Mouse (Mus musculus): ENCODE data around the gene Spic. TPM values are rescaled to one million over a fixed set of nuclear protein-coding genes. Genes with fewer than 3 reads are reported as not detected.
"Not testable (repeated sequence)": the region's sequence is repeated elsewhere in the genome, so short reads cannot be mapped to it uniquely, and the experiment has no call there.

Gene Spic
- polyA plus RNA-seq, 1 experiment from 2014 or later = 0.26 TPM

DNA sequence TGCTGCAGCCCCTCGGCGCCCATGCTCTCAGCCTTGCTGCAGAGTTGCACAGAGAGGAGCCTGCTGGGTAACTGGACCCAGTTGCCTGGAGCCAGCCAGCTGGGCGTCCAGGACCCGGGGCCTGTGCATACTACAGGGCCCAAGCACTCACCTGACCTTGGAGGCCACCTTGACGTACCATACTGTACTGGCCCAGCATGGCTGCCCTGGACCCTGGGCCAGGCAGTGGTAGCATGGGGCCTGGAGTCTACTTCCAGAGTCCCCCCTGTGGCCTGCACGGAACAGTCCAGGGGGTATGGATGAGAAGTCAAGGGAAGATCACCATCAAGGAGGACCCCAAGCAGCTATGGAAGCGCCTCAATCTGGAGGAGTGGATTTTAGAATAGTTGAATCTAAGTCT lies 12.0 kb downstream of the Spic start:
- no peaks in the 10 kb centered on the region for H3K27me3 ChIP-seq (ENCODE audit: control insufficient read depth, insufficient read depth, low read length)
- no peaks in the 10 kb centered on the region for H3K36me3 ChIP-seq (ENCODE audit: control insufficient read depth, insufficient read depth, low read length)
- no peak overlapping the region for H3K4me2 ChIP-seq (replicated peaks; ENCODE audit: low read depth, low read length)
- H3K27ac ChIP-seq (ENCODE audit: low read length) = no peak overlapping the region
- no peaks in the 10 kb centered on the region for H3K4me1 ChIP-seq (ENCODE audit: control insufficient read depth, insufficient read depth, low read length)
- no peak overlapping the region for H3K9ac ChIP-seq (replicated peaks; ENCODE audit: low read depth, low read length)
- H3K4me3 ChIP-seq (ENCODE audit: low read depth, low read length) = no peak overlapping the region
- 90% methylated on average over 7 of the region's 7 CpGs for WGBS
- ATAC-seq (ENCODE audit: insufficient number of reproducible peaks, insufficient read depth, low FRiP score, low read depth) = no peak
- no peaks in the 10 kb centered on the region for H3K9me3 ChIP-seq (ENCODE audit: control insufficient read depth, low read depth, low read length)

DNA sequence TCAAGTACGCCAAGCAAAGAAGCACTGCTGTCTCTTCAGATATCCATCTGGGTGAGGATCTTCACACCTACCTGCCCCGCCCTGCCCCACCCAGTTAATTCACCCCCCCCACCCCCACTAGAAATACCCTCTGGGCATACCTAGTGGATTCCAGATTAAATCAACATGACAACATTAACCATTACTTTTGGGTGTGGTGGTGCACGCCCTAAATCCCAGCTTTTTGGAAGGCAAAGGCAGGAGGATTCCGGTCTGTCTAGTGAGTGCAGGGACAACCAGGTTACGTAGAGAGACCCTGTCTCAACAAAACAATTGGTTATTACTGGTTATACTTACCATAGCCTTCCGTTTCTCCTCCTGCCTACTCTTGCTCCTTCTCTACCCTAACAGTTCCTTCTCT lies 12.7 kb downstream of the Spic start:
- WGBS = 90% methylated on average over 6 of the region's 6 CpGs
- Histone ChIP-seq H3K9me3 (ENCODE audit: control insufficient read depth, low read depth, low read length) (no peaks in the 10 kb centered on the region), H3K27me3 (ENCODE audit: control insufficient read depth, insufficient read depth, low read length) (no peaks in the 10 kb centered on the region), H3K36me3 (ENCODE audit: control insufficient read depth, insufficient read depth, low read length) (no peaks in the 10 kb centered on the region), H3K4me3 (ENCODE audit: low read depth, low read length) (no peak overlapping the region), H3K4me2 (replicated peaks; ENCODE audit: low read depth, low read length) (no peak overlapping the region), H3K4me1 (ENCODE audit: control insufficient read depth, insufficient read depth, low read length) (no peaks in the 10 kb centered on the region), H3K9ac (replicated peaks; ENCODE audit: low read depth, low read length) (no peak overlapping the region), H3K27ac (ENCODE audit: low read length) (no peak overlapping the region)
- ATAC-seq (ENCODE audit: insufficient number of reproducible peaks, insufficient read depth, low FRiP score, low read depth) = no peak

GRCm38 (mm10) chr10:88669719-88670118 lies 15.1 kb downstream of the Spic start:
- Histone ChIP-seq H3K27ac (ENCODE audit: low read length) (no peak overlapping the region), H3K36me3 (ENCODE audit: control insufficient read depth, insufficient read depth, low read length) (no peaks in the 10 kb centered on the region), H3K4me2 (replicated peaks; ENCODE audit: low read depth, low read length) (no peak overlapping the region), H3K9ac (replicated peaks; ENCODE audit: low read depth, low read length) (no peak overlapping the region), H3K4me3 (ENCODE audit: low read depth, low read length) (no peak overlapping the region), H3K9me3 (ENCODE audit: control insufficient read depth, low read depth, low read length) (no peaks in the 10 kb centered on the region), H3K27me3 (ENCODE audit: control insufficient read depth, insufficient read depth, low read length) (no peaks in the 10 kb centered on the region), H3K4me1 (ENCODE audit: control insufficient read depth, insufficient read depth, low read length) (no peaks in the 10 kb centered on the region)
- 33% methylated on average over 1 of the region's 1 CpGs for WGBS
- no peak for ATAC-seq (ENCODE audit: insufficient number of reproducible peaks, insufficient read depth, low FRiP score, low read depth)

- not testable (repeated sequence) for H3K9ac ChIP-seq (replicated peaks; ENCODE audit: low read depth, low read length); H3K4me3 ChIP-seq (ENCODE audit: low read depth, low read length); H3K27ac ChIP-seq (ENCODE audit: low read length); H3K4me2 ChIP-seq (replicated peaks; ENCODE audit: low read depth, low read length); H3K27me3 ChIP-seq (ENCODE audit: control insufficient read depth, insufficient read depth, low read length); H3K36me3 ChIP-seq (ENCODE audit: control insufficient read depth, insufficient read depth, low read length); H3K4me1 ChIP-seq (ENCODE audit: control insufficient read depth, insufficient read depth, low read length); ATAC-seq (ENCODE audit: insufficient number of reproducible peaks, insufficient read depth, low FRiP score, low read depth); H3K9me3 ChIP-seq (ENCODE audit: control insufficient read depth, low read depth, low read length)
Measured at GRCm38 (mm10) chr10:88663856-88664255, 21.0 kb downstream of the Spic start.

GRCm38 (mm10) chr10:88658918-88659317 lies 25.9 kb downstream of the Spic start:
- no peak overlapping the region for H3K4me2 ChIP-seq (replicated peaks; ENCODE audit: low read depth, low read length)
- no peaks in the 10 kb centered on the region for H3K36me3 ChIP-seq (ENCODE audit: control insufficient read depth, insufficient read depth, low read length)
- no peaks in the 10 kb centered on the region for H3K27me3 ChIP-seq (ENCODE audit: control insufficient read depth, insufficient read depth, low read length)
- no peak for ATAC-seq (ENCODE audit: insufficient number of reproducible peaks, insufficient read depth, low FRiP score, low read depth)
- WGBS = 84% methylated on average over 4 of the region's 4 CpGs
- no peaks in the 10 kb centered on the region for H3K9me3 ChIP-seq (ENCODE audit: control insufficient read depth, low read depth, low read length)
- no peak overlapping the region for H3K9ac ChIP-seq (replicated peaks; ENCODE audit: low read depth, low read length)
- H3K4me1 ChIP-seq (ENCODE audit: control insufficient read depth, insufficient read depth, low read length) = no peaks in the 10 kb centered on the region
- H3K27ac ChIP-seq (ENCODE audit: low read length) = no peak overlapping the region
- H3K4me3 ChIP-seq (ENCODE audit: low read depth, low read length) = no peak overlapping the region

GRCm38 (mm10) chr10:88645448-88645847 lies 39.4 kb downstream of the Spic start:
- Histone ChIP-seq H3K27ac (ENCODE audit: low read length) (no peak overlapping the region), H3K4me1 (ENCODE audit: control insufficient read depth, insufficient read depth, low read length) (no peaks in the 10 kb centered on the region), H3K4me2 (replicated peaks; ENCODE audit: low read depth, low read length) (no peak overlapping the region), H3K9me3 (ENCODE audit: control insufficient read depth, low read depth, low read length) (no peaks in the 10 kb centered on the region), H3K9ac (replicated peaks; ENCODE audit: low read depth, low read length) (no peak overlapping the region), H3K27me3 (ENCODE audit: control insufficient read depth, insufficient read depth, low read length) (no peaks in the 10 kb centered on the region), H3K4me3 (ENCODE audit: low read depth, low read length) (no peak overlapping the region), H3K36me3 (ENCODE audit: control insufficient read depth, insufficient read depth, low read length) (no peaks in the 10 kb centered on the region)
- 53% methylated on average over 5 of the region's 5 CpGs for WGBS
- ATAC-seq (ENCODE audit: insufficient number of reproducible peaks, insufficient read depth, low FRiP score, low read depth) = no peak

DNA sequence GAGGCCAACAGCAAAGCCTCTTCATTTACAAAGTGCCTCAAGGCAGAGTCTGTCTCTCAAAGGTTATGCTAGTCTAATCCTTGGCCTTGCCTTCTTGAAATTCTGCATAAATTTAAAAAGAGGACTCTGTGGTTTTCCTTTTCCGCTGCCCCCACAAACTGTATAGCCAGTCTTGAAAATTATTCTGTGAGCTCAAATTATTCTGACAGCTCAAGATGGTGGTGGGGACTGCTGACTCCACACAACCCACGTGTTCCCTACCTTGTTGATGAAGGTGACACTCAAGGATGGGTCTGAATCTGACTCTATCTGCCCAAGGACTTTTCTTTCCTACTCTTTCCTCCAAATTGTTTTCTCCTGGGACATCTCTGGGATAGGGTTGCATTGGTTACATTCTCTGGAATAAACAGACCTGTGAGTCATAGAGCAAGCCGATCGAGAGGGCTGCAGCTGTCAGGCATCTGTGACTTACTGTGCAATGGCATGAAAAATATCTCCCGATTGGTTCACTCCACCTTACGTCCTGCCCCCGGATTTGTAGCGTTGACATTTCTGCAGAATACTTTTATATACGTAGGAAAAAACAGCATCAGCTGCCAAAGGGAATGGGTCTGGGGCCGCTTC lies 53.4 kb downstream of the Spic start:
- Histone ChIP-seq H3K4me2 (replicated peaks; ENCODE audit: low read depth, low read length) (no peak overlapping the region), H3K4me1 (ENCODE audit: control insufficient read depth, insufficient read depth, low read length) (no peaks in the 10 kb centered on the region), H3K36me3 (ENCODE audit: control insufficient read depth, insufficient read depth, low read length) (no peaks in the 10 kb centered on the region), H3K27ac (ENCODE audit: low read length) (no peak overlapping the region), H3K4me3 (ENCODE audit: low read depth, low read length) (no peak overlapping the region), H3K9ac (replicated peaks; ENCODE audit: low read depth, low read length) (no peak overlapping the region), H3K27me3 (ENCODE audit: control insufficient read depth, insufficient read depth, low read length) (no peaks in the 10 kb centered on the region), H3K9me3 (ENCODE audit: control insufficient read depth, low read depth, low read length) (no peaks in the 10 kb centered on the region)
- WGBS = 51% methylated on average over 10 of the region's 10 CpGs
- ATAC-seq (ENCODE audit: insufficient number of reproducible peaks, insufficient read depth, low FRiP score, low read depth) = no peak

DNA sequence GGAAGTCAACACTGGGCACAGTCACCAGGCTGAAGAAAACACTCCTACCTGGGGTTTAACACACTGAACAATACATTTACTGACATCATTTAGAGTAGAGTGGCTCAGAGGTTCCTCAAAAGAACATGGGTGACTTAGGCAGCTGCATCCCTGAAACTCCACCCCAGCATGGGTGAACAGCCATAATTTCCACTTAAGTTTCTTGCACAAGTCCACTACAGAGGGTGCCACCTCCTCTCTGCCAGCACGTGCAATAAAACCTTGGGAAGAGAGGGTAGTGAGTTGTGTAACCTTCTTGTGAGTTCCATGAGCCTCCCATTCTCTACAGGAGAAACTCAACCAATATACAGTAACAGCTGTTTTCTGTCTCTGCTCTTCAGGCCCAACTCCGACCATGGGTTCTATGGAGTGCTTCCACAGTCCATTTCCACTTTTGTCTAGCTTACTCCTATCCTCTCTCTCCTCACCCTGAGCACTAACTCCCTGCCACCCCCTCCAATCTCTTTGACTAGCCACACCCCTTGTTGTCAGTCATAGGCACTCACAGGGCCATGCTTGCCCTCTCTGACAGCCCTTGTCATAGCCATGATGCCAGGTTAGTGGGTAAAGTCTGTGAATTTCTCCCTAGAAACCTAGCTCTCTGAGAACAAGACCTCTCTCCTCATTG lies 54.0 kb downstream of the Spic start:
- no peak overlapping the region for H3K9ac ChIP-seq (replicated peaks; ENCODE audit: low read depth, low read length)
- no peaks in the 10 kb centered on the region for H3K27me3 ChIP-seq (ENCODE audit: control insufficient read depth, insufficient read depth, low read length)
- ATAC-seq (ENCODE audit: insufficient number of reproducible peaks, insufficient read depth, low FRiP score, low read depth) = no peak
- H3K4me3 ChIP-seq (ENCODE audit: low read depth, low read length) = no peak overlapping the region
- 78% methylated on average over 2 of the region's 2 CpGs for WGBS
- no peak overlapping the region for H3K4me2 ChIP-seq (replicated peaks; ENCODE audit: low read depth, low read length)
- H3K9me3 ChIP-seq (ENCODE audit: control insufficient read depth, low read depth, low read length) = no peaks in the 10 kb centered on the region
- no peaks in the 10 kb centered on the region for H3K36me3 ChIP-seq (ENCODE audit: control insufficient read depth, insufficient read depth, low read length)
- H3K4me1 ChIP-seq (ENCODE audit: control insufficient read depth, insufficient read depth, low read length) = no peaks in the 10 kb centered on the region
- H3K27ac ChIP-seq (ENCODE audit: low read length) = no peak overlapping the region

DNA sequence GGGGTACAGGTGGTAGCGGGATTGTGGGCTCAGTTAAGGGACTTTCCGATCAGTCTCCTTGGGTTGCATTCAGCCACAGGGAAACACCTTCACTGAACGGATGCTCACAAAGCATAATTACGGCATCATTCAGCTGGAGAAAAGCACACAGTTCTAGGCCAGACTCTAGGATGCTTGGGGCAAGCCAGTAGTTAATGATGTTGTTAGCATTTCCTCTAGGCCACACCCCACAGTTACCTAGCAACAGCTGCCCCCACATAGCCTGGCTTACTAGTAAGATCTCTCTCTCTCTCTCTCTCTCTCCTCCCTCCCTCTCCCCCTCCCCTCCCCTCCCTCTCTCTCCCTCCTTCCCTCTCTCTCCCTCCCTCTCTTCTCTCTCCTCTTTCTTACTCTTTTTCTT lies 57.8 kb downstream of the Spic start:
- Histone ChIP-seq H3K9me3 (ENCODE audit: control insufficient read depth, low read depth, low read length) (no peaks in the 10 kb centered on the region), H3K4me2 (replicated peaks; ENCODE audit: low read depth, low read length) (no peak overlapping the region), H3K9ac (replicated peaks; ENCODE audit: low read depth, low read length) (no peak overlapping the region), H3K4me1 (ENCODE audit: control insufficient read depth, insufficient read depth, low read length) (no peaks in the 10 kb centered on the region), H3K36me3 (ENCODE audit: control insufficient read depth, insufficient read depth, low read length) (no peaks in the 10 kb centered on the region), H3K27me3 (ENCODE audit: control insufficient read depth, insufficient read depth, low read length) (no peaks in the 10 kb centered on the region), H3K4me3 (ENCODE audit: low read depth, low read length) (no peak overlapping the region), H3K27ac (ENCODE audit: low read length) (no peak overlapping the region)
- ATAC-seq (ENCODE audit: insufficient number of reproducible peaks, insufficient read depth, low FRiP score, low read depth) = no peak
- WGBS = 72% methylated on average over 4 of the region's 4 CpGs
